Mouse (Mus musculus) heart, embryonic 11.5 days (tissue): ENCODE results near the gene Rnf208. TPM values are rescaled to one million over a fixed set of nuclear protein-coding genes. Genes with fewer than 3 reads are reported as not detected.

Experiments used
- ATAC-seq: fragments of 200-750 bp; cut with Nextera tagmentation; replicated peaks from 2 replicates; pipeline ENCODE4 v1.8.0; 2017; ENCODE audit warnings: moderate library complexity; ENCODE audit not compliant: insufficient number of reproducible peaks, low FRiP score, low TSS enrichment
- H3K27ac ChIP-seq: fragments of 300-500 bp; sonication (generic); 2 replicates; pipeline ENCODE4 v1.5.1; 2014; ENCODE audit warnings: mild to moderate bottlenecking, low read depth, low read length
- H3K27me3 ChIP-seq: fragments of 300-500 bp; sonication (generic); 2 replicates; pipeline ENCODE4 v1.6.1; 2014; ENCODE audit warnings: mild to moderate bottlenecking, low read length, mixed read lengths; ENCODE audit not compliant: control insufficient read depth, insufficient read depth
- H3K36me3 ChIP-seq: fragments of 300-500 bp; sonication (generic); 2 replicates; pipeline ENCODE4 v1.6.1; 2014; ENCODE audit warnings: mild to moderate bottlenecking, low read length, moderate library complexity, mixed read lengths; ENCODE audit not compliant: control insufficient read depth, insufficient read depth
- H3K4me1 ChIP-seq: fragments of 300-500 bp; sonication (generic); 2 replicates; pipeline ENCODE4 v1.6.1; 2014; ENCODE audit warnings: low read length; ENCODE audit not compliant: control insufficient read depth, insufficient read depth
- H3K4me2 ChIP-seq: fragments of 300-500 bp; sonication (generic); 2 replicates; pipeline ENCODE4 v1.6.1; 2014; ENCODE audit warnings: mild to moderate bottlenecking, moderate library complexity
- H3K4me3 ChIP-seq: fragments of 300-500 bp; sonication (generic); 2 replicates; pipeline ENCODE4 v1.5.1; 2014; ENCODE audit warnings: low read depth, low read length
- H3K9ac ChIP-seq: fragments of 300-500 bp; sonication (generic); 2 replicates; pipeline ENCODE4 v1.6.1; 2014; ENCODE audit warnings: mild to moderate bottlenecking, low read depth, low read length, moderate library complexity
- H3K9me3 ChIP-seq: fragments of 300-500 bp; sonication (generic); replicated peaks from 2 replicates; pipeline ENCODE4 v1.6.1; 2016; ENCODE audit warnings: low read length; ENCODE audit not compliant: control insufficient read depth
- WGBS: fragments of 180-500 bp; shearing (Covaris S2); extraction: QIAGEN DNeasy Blood & Tissue Kit; methylation state at CpG from one replicate; pipeline ENCODE4 v1.1.7; 2014; ENCODE audit not compliant: insufficient replicate concordance; 5-methylcytosine and 5-hydroxymethylcytosine counted together
- polyA plus RNA-seq: library from polyadenylated mRNA; unstranded; fragments of >200 nt; fragmentation: Nextera tagmentation; extraction: Ambion mirVana; gene quantifications from 2 replicates; pipeline ENCODE4 v1.2.1, GENCODE M21; 2014

Rnf208 gene
- 5.2 and 7.1 TPM in 2 replicates for polyA plus RNA-seq

DNA sequence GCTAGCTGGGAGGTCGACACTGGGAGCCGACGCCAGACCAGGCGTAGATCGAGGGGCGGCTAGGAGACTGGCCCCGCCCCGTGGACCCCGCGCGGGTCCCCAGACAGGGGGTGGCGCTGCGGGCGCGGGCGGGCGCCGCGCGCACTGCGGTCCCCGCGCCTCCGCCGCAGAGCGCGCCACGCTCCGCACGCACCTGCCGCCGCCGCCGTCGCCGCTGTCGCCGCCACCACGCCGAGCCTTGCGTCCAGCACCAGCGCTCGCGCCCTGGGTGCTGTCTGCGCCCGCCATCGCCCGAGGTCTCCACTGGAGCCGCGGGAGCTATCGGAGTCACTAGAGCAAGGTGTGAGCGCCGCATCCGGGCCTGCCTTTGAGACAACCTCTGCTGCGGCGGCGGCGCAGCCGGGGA is at the start of gene Rnf208, which contains the start of gene Cysrt1:
Gene Rnf208 (plus strand): TSS at position 155 of the 406 bp plus-strand sequence.
Gene Cysrt1 (minus strand): TSS at position 352 of the 406 bp plus-strand sequence.
- no peak for ATAC-seq
- Histone ChIP-seq H3K4me1 (peaks cover 20% of the 10 kb centered on the region), H3K27ac (no peak within 1 kb of the TSS), H3K9me3 (no peaks in the 10 kb centered on the region), H3K4me3 (peak within 1 kb of the TSS; percentile 58), H3K36me3 (no peaks in the 10 kb centered on the region; the same call in 1 of the 2 replicates), H3K4me2 (peak within 1 kb of the TSS; percentile 98), H3K9ac (peak within 1 kb of the TSS; percentile 66), H3K27me3 (peaks cover 31% of the 10 kb centered on the region)
- WGBS: under 1% methylated on average over 55 of the region's 59 CpGs

DNA sequence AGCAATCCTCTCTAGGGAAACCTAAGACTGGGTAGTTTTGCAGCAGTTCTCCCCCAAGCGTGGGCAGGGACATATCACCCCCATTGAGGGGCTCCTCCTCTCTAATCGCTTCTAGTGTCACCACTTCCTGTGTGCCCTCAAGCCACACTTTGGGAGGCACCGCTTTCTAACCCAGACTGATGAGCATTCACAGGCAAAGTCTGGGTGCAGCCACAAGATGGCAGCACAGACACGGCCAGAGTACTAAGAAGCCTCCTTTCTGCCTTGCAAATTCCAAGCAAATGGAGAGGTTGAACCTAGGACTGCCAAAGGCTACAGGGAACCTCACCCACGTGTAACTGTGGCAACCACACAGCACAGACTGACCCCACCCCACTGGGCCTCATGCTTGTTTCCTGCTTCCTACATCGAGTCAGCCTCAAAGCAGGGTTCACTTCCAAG is 48.7 kb upstream of the Rnf208 start:
- peaks cover 32% of the 10 kb centered on the region for H3K4me1 ChIP-seq
- no peak overlapping the region for H3K27ac ChIP-seq
- H3K4me2 ChIP-seq: peak overlapping the region; percentile 43
- under 1% methylated on average over 6 of the region's 6 CpGs for WGBS
- no peaks in the 10 kb centered on the region for H3K9me3 ChIP-seq
- H3K9ac ChIP-seq: no peak overlapping the region
- H3K4me3 ChIP-seq: no peak overlapping the region
- peaks cover 21% of the 10 kb centered on the region for H3K27me3 ChIP-seq
- 0 out of 2 replicates have a peak, but pooled peaks have one; percentile 41 for ATAC-seq
- no peaks in the 10 kb centered on the region; the same call in 1 of the 2 replicates for H3K36me3 ChIP-seq

GRCm38 (mm10) chr2:25194006-25194405 is 48.0 kb upstream of the Rnf208 start:
- Histone ChIP-seq H3K36me3 (no peaks in the 10 kb centered on the region; the same call in 1 of the 2 replicates), H3K9me3 (no peaks in the 10 kb centered on the region), H3K9ac (no peak overlapping the region), H3K27ac (no peak overlapping the region), H3K27me3 (peaks cover 21% of the 10 kb centered on the region), H3K4me2 (no peak overlapping the region), H3K4me3 (no peak overlapping the region), H3K4me1 (peaks cover 32% of the 10 kb centered on the region)
- ATAC-seq: no peak
- 73% methylated on average over 5 of the region's 5 CpGs for WGBS

GRCm38 (mm10) chr2:25194486-25195171 is 47.4 kb upstream of the Rnf208 start:
- H3K4me2 ChIP-seq: peak overlapping the region; percentile 76
- ATAC-seq: no peak
- H3K27me3 ChIP-seq: peaks cover 21% of the 10 kb centered on the region
- no peak overlapping the region; the same call in 1 of the 2 replicates for H3K9ac ChIP-seq
- 73% methylated on average over 17 of the region's 17 CpGs for WGBS
- H3K27ac ChIP-seq: no peak overlapping the region
- peaks cover under 1% of the 10 kb centered on the region; the same call in 1 of the 2 replicates for H3K36me3 ChIP-seq
- H3K4me1 ChIP-seq: peaks cover 32% of the 10 kb centered on the region
- H3K4me3 ChIP-seq: no peak overlapping the region
- H3K9me3 ChIP-seq: no peaks in the 10 kb centered on the region

- peaks cover 32% of the 10 kb centered on the region for H3K4me1 ChIP-seq
These were observed 46.6 kb upstream of the Rnf208 start for GRCm38 (mm10) chr2:25195211-25196156.

GRCm38 (mm10) chr2:25196172-25196954 is 45.7 kb upstream of the Rnf208 start, which contains the start of gene Tor4a:
Gene Tor4a, minus strand, starts transcription at chr2:25196886.
- Histone ChIP-seq H3K27me3 (peaks cover 21% of the 10 kb centered on the region), H3K9me3 (no peaks in the 10 kb centered on the region), H3K9ac (peak within 1 kb of the TSS; percentile 54), H3K27ac (peak within 1 kb of the TSS; percentile 70), H3K4me1 (peaks cover 32% of the 10 kb centered on the region), H3K4me2 (peak within 1 kb of the TSS; percentile 76), H3K36me3 (peaks cover 15% of the 10 kb centered on the region), H3K4me3 (peak within 1 kb of the TSS; percentile 43)
- peak; percentile 59 for ATAC-seq
- WGBS: 8% methylated on average over 8 of the region's 8 CpGs

More at GRCm38 (mm10) chr2:25195211-25196156, 46.6 kb upstream of the Rnf208 start:
- H3K27me3 ChIP-seq: peaks cover 21% of the 10 kb centered on the region
- H3K4me2 ChIP-seq: peak overlapping the region; percentile 76
- peaks cover 9% of the 10 kb centered on the region; the same call in 1 of the 2 replicates for H3K36me3 ChIP-seq
- peak overlapping the region; percentile 70 for H3K27ac ChIP-seq
- no peaks in the 10 kb centered on the region for H3K9me3 ChIP-seq
- peak overlapping the region; percentile 43 for H3K4me3 ChIP-seq
- peak overlapping the region; percentile 54 for H3K9ac ChIP-seq
- no peak for ATAC-seq
- 14% methylated on average over 55 of the region's 55 CpGs for WGBS

- peaks cover 32% of the 10 kb centered on the region for H3K4me1 ChIP-seq
- H3K36me3 ChIP-seq: peaks cover 16% of the 10 kb centered on the region
- H3K9me3 ChIP-seq: no peaks in the 10 kb centered on the region
- peak overlapping the region; percentile 76 for H3K4me2 ChIP-seq
- H3K27ac ChIP-seq: peak overlapping the region; percentile 70
- peaks cover 21% of the 10 kb centered on the region for H3K27me3 ChIP-seq
- WGBS: 15% methylated on average over 2 of the region's 2 CpGs
- peak overlapping the region; percentile 16; the same call in 1 of the 2 replicates for H3K9ac ChIP-seq
- ATAC-seq: no peak
- H3K4me3 ChIP-seq: no peak overlapping the region
These were observed 44.9 kb upstream of the Rnf208 start for GRCm38 (mm10) chr2:25197191-25197590.
